Mouse (Mus musculus): Measurements from ENCODE around the gene Gabrg2. TPM values are rescaled to one million over a fixed set of nuclear protein-coding genes. Genes with fewer than 3 reads are reported as not detected.
A peak's percentile ranks its signal among the peaks of the same experiment; 100 is the strongest.

The Gabrg2 gene
- 1.2 TPM in 2 replicates for polyA plus RNA-seq (2014; fragmentation: Nextera tagmentation; extraction: Ambion mirVana)

- Histone ChIP-seq H3K4me3 (ENCODE audit: low read depth, low read length) (no peak within 1 kb of the TSS), H3K36me3 (ENCODE audit: control insufficient read depth, insufficient read depth, low read length) (no peaks in the 10 kb centered on the region), H3K27me3 (replicated peaks; ENCODE audit: control insufficient read depth, insufficient read depth, low read length) (0 out of 2 replicates have a peak, but pooled peaks cover 3% of the 10 kb centered on the region), H3K9ac (ENCODE audit: low read length) (no peak within 1 kb of the TSS), H3K27ac (ENCODE audit: low read depth) (no peak within 1 kb of the TSS), H3K4me2 (ENCODE audit: low read length) (no peak within 1 kb of the TSS), H3K9me3 (ENCODE audit: control insufficient read depth, low read length) (no peaks in the 10 kb centered on the region), H3K4me1 (replicated peaks; ENCODE audit: control insufficient read depth, insufficient read depth, low read length) (no peaks in the 10 kb centered on the region)
- no peak for DNase-seq (ENCODE audit: low spot score)
- 14% methylated on average over 20 of the region's 20 CpGs for WGBS
- ATAC-seq (replicated peaks; ENCODE audit: low FRiP score, low TSS enrichment, low read depth) = no peak
These were observed at the start of gene Gabrg2 for GRCm38 (mm10) chr11:42000190-42001098. Gene Gabrg2, minus strand, starts transcription at chr11:42000857.

DNA sequence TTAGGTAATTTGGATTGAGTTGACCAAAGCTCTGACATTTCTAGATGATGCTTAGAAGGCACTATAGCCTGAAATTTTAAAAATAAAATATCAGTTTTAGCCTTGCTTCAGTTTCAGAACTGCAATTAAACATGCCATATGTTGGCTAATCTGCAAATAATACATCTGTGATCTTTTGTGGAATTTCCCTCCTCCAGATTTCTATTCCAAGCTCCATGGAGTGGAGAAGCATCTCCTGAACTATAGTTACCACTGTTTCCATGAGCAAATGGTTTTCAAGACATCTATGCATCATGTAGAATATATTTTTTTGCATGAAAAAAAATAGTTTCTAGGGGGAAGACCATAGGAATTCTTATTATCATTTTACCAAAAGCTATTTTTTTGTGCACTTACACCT, 47.5 kb upstream of the Gabrg2 start:
- Histone ChIP-seq H3K4me1 (replicated peaks; ENCODE audit: control insufficient read depth, insufficient read depth, low read length) (no peaks in the 10 kb centered on the region), H3K4me3 (ENCODE audit: low read depth, low read length) (no peak overlapping the region), H3K4me2 (ENCODE audit: low read length) (no peak overlapping the region), H3K27ac (ENCODE audit: low read depth) (no peak overlapping the region), H3K9me3 (ENCODE audit: control insufficient read depth, low read length) (no peaks in the 10 kb centered on the region), H3K9ac (ENCODE audit: low read length) (no peak overlapping the region), H3K27me3 (replicated peaks; ENCODE audit: control insufficient read depth, insufficient read depth, low read length) (no peaks in the 10 kb centered on the region), H3K36me3 (ENCODE audit: control insufficient read depth, insufficient read depth, low read length) (no peaks in the 10 kb centered on the region)
- no peak for DNase-seq (ENCODE audit: low spot score)
- ATAC-seq (replicated peaks; ENCODE audit: low FRiP score, low TSS enrichment, low read depth) = no peak

GRCm38 (mm10) chr11:41999468-41999881, 1.2 kb downstream of the Gabrg2 start:
- Histone ChIP-seq H3K4me2 (ENCODE audit: low read length) (no peak overlapping the region), H3K4me3 (ENCODE audit: low read depth, low read length) (no peak overlapping the region), H3K36me3 (ENCODE audit: control insufficient read depth, insufficient read depth, low read length) (no peaks in the 10 kb centered on the region), H3K27me3 (replicated peaks; ENCODE audit: control insufficient read depth, insufficient read depth, low read length) (0 out of 2 replicates have a peak, but pooled peaks cover 3% of the 10 kb centered on the region), H3K9ac (ENCODE audit: low read length) (no peak overlapping the region), H3K27ac (ENCODE audit: low read depth) (no peak overlapping the region), H3K4me1 (replicated peaks; ENCODE audit: control insufficient read depth, insufficient read depth, low read length) (no peaks in the 10 kb centered on the region), H3K9me3 (ENCODE audit: control insufficient read depth, low read length) (no peaks in the 10 kb centered on the region)
- peak; percentile 97 for DNase-seq (ENCODE audit: low spot score)
- WGBS = 5% methylated on average over 7 of the region's 7 CpGs
- ATAC-seq (replicated peaks; ENCODE audit: low FRiP score, low TSS enrichment, low read depth) = 0 out of 2 replicates have a peak, but pooled peaks have one; percentile 27

DNA sequence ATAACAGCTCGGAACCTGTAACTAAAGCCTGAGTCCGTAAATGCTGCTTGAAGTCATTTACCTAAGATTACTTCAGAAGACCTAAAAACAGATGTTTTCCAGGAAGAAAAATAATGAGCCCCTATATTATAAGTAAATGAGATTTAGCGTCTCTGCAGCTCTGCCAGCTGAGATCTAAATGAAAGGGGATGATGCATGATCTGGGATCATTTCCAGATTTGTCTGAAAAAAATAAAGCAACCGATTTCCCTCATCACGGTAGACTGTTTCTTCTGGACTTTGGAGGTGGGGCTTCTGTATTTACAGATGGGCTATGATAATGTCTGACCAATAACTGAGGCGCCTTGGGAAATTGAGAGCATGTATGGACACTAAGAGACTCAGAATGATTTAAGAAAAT, 20.5 kb downstream of the Gabrg2 start:
- H3K36me3 ChIP-seq (ENCODE audit: control insufficient read depth, insufficient read depth, low read length) = no peaks in the 10 kb centered on the region
- no peaks in the 10 kb centered on the region for H3K4me1 ChIP-seq (replicated peaks; ENCODE audit: control insufficient read depth, insufficient read depth, low read length)
- no peak overlapping the region for H3K4me3 ChIP-seq (ENCODE audit: low read depth, low read length)
- no peak overlapping the region for H3K9ac ChIP-seq (ENCODE audit: low read length)
- H3K4me2 ChIP-seq (ENCODE audit: low read length) = no peak overlapping the region
- no peak overlapping the region for H3K27ac ChIP-seq (ENCODE audit: low read depth)
- WGBS = 72% methylated on average over 6 of the region's 6 CpGs
- no peaks in the 10 kb centered on the region for H3K27me3 ChIP-seq (replicated peaks; ENCODE audit: control insufficient read depth, insufficient read depth, low read length)
- no peak for ATAC-seq (replicated peaks; ENCODE audit: low FRiP score, low TSS enrichment, low read depth)
- DNase-seq (ENCODE audit: low spot score) = no peak
- no peaks in the 10 kb centered on the region for H3K9me3 ChIP-seq (ENCODE audit: control insufficient read depth, low read length)

DNA sequence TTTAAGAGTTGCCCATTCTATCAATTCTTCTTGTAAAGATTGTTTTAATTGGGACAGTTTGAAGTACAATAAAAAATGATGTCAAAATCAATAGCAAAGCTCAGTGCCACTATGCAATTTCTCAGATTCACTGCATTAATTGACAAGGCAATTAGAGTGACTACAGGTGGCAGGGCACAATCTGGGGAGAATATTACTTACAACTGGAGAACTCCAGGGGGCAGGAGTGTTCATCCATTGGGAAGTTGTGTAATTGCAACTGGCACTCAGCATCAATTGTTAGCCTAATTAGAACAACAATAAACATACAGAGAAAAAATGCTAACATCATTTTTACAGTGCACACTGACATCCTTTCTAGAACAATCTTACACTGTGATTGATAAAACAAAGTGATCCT, 32.1 kb downstream of the Gabrg2 start:
- no peak overlapping the region for H3K27ac ChIP-seq (ENCODE audit: low read depth)
- H3K9me3 ChIP-seq (ENCODE audit: control insufficient read depth, low read length) = no peaks in the 10 kb centered on the region
- H3K4me1 ChIP-seq (replicated peaks; ENCODE audit: control insufficient read depth, insufficient read depth, low read length) = no peaks in the 10 kb centered on the region
- H3K27me3 ChIP-seq (replicated peaks; ENCODE audit: control insufficient read depth, insufficient read depth, low read length) = no peaks in the 10 kb centered on the region
- DNase-seq (ENCODE audit: low spot score) = no peak
- no peak overlapping the region for H3K9ac ChIP-seq (ENCODE audit: low read length)
- ATAC-seq (replicated peaks; ENCODE audit: low FRiP score, low TSS enrichment, low read depth) = no peak
- no peak overlapping the region for H3K4me2 ChIP-seq (ENCODE audit: low read length)
- H3K4me3 ChIP-seq (ENCODE audit: low read depth, low read length) = no peak overlapping the region
- no peaks in the 10 kb centered on the region for H3K36me3 ChIP-seq (ENCODE audit: control insufficient read depth, insufficient read depth, low read length)

GRCm38 (mm10) chr11:41962706-41963105, 38.0 kb downstream of the Gabrg2 start:
- H3K4me3 ChIP-seq (ENCODE audit: low read depth, low read length) = no peak overlapping the region
- H3K27me3 ChIP-seq (replicated peaks; ENCODE audit: control insufficient read depth, insufficient read depth, low read length) = no peaks in the 10 kb centered on the region
- H3K4me2 ChIP-seq (ENCODE audit: low read length) = no peak overlapping the region
- H3K4me1 ChIP-seq (replicated peaks; ENCODE audit: control insufficient read depth, insufficient read depth, low read length) = no peaks in the 10 kb centered on the region
- no peaks in the 10 kb centered on the region for H3K9me3 ChIP-seq (ENCODE audit: control insufficient read depth, low read length)
- no peaks in the 10 kb centered on the region for H3K36me3 ChIP-seq (ENCODE audit: control insufficient read depth, insufficient read depth, low read length)
- WGBS = 75% methylated on average over 8 of the region's 8 CpGs
- ATAC-seq (replicated peaks; ENCODE audit: low FRiP score, low TSS enrichment, low read depth) = no peak
- no peak overlapping the region for H3K27ac ChIP-seq (ENCODE audit: low read depth)
- H3K9ac ChIP-seq (ENCODE audit: low read length) = no peak overlapping the region
- no peak for DNase-seq (ENCODE audit: low spot score)

DNA sequence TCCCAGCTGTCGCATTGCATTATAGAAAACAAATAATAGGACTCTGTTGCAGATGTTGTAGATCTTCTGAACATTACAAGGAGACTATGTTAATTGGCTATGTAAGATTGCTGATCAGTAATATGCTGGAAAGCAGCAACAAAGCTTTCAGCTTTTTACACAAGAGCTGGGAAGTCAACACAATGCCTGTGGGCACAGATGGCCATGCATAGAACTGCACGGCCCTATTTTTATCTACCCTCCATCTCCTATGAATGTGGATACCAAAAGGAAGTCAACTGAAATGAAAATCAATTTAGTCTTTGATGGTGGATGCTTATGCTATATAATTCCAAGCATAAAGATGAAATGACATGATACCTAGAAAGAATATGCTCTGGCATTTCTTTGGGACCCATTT, 47.1 kb downstream of the Gabrg2 start:
- Histone ChIP-seq H3K9me3 (ENCODE audit: control insufficient read depth, low read length) (no peaks in the 10 kb centered on the region), H3K27ac (ENCODE audit: low read depth) (no peak overlapping the region), H3K4me2 (ENCODE audit: low read length) (no peak overlapping the region), H3K4me1 (replicated peaks; ENCODE audit: control insufficient read depth, insufficient read depth, low read length) (no peaks in the 10 kb centered on the region), H3K27me3 (replicated peaks; ENCODE audit: control insufficient read depth, insufficient read depth, low read length) (no peaks in the 10 kb centered on the region), H3K4me3 (ENCODE audit: low read depth, low read length) (no peak overlapping the region), H3K9ac (ENCODE audit: low read length) (no peak overlapping the region), H3K36me3 (ENCODE audit: control insufficient read depth, insufficient read depth, low read length) (no peaks in the 10 kb centered on the region)
- 86% methylated on average over 2 of the region's 2 CpGs for WGBS
- no peak for DNase-seq (ENCODE audit: low spot score)
- ATAC-seq (replicated peaks; ENCODE audit: low FRiP score, low TSS enrichment, low read depth) = no peak

DNA sequence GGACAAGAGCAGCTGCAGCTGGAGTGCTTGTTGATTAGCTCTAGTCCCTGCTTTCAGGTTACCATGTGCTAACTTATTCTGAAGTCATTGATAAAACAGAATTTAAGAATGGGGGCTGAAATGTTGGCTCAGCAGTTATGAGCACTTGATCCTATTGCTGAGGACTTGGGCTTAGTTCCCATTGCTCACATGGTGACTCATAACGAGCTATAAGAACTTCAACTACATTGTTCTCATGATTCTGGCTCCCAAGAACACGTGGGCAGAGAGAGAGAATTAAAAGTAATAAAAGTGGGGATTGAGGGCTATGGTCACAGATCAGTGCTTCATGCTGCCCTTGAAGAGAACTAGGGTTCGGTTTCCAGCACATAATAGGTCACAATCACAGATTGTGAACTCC, 48.8 kb downstream of the Gabrg2 start:
- Histone ChIP-seq H3K4me1 (replicated peaks; ENCODE audit: control insufficient read depth, insufficient read depth, low read length) (no peaks in the 10 kb centered on the region), H3K36me3 (ENCODE audit: control insufficient read depth, insufficient read depth, low read length) (no peaks in the 10 kb centered on the region), H3K9me3 (ENCODE audit: control insufficient read depth, low read length) (no peaks in the 10 kb centered on the region), H3K9ac (ENCODE audit: low read length) (no peak overlapping the region), H3K4me2 (ENCODE audit: low read length) (no peak overlapping the region), H3K4me3 (ENCODE audit: low read depth, low read length) (no peak overlapping the region), H3K27me3 (replicated peaks; ENCODE audit: control insufficient read depth, insufficient read depth, low read length) (no peaks in the 10 kb centered on the region), H3K27ac (ENCODE audit: low read depth) (no peak overlapping the region)
- DNase-seq (ENCODE audit: low spot score) (no peak), ATAC-seq (replicated peaks; ENCODE audit: low FRiP score, low TSS enrichment, low read depth) (no peak)
- 75% methylated on average over 3 of the region's 3 CpGs for WGBS

DNA sequence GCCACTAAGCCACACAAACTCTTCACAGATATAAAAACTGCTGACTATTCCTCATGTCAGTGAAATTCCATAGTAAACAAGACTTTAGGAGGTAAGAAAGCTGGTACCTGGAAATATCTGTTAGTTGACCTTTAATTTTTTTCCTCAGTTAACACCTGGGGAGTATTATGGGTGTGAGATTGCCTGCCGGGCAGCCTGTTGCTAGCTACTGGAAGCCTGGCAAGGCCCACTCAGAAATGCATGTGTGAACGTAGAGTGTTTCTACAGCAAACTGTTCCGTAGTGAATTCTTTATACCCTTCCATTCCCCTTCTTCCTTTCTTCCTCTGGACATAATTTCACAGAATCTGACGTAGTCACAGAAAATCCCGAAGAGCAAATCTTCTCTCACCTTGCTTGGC, 55.2 kb downstream of the Gabrg2 start:
- Histone ChIP-seq H3K9me3 (ENCODE audit: control insufficient read depth, low read length) (no peaks in the 10 kb centered on the region), H3K27ac (ENCODE audit: low read depth) (no peak overlapping the region), H3K27me3 (replicated peaks; ENCODE audit: control insufficient read depth, insufficient read depth, low read length) (no peaks in the 10 kb centered on the region), H3K4me3 (ENCODE audit: low read depth, low read length) (no peak overlapping the region), H3K9ac (ENCODE audit: low read length) (no peak overlapping the region), H3K4me2 (ENCODE audit: low read length) (no peak overlapping the region), H3K4me1 (replicated peaks; ENCODE audit: control insufficient read depth, insufficient read depth, low read length) (no peaks in the 10 kb centered on the region), H3K36me3 (ENCODE audit: control insufficient read depth, insufficient read depth, low read length) (no peaks in the 10 kb centered on the region)
- 86% methylated on average over 5 of the region's 5 CpGs for WGBS
- DNase-seq (ENCODE audit: low spot score) (no peak), ATAC-seq (replicated peaks; ENCODE audit: low FRiP score, low TSS enrichment, low read depth) (no peak)

Data from intestine, embryonic 14.5 days (tissue).